Mouse (Mus musculus) G1E-ER4 (cell line): ENCODE measurements around the gene 9130409I23Rik. TPM values are rescaled to one million over a fixed set of nuclear protein-coding genes. Genes with fewer than 3 reads are reported as not detected.

ENCODE experiments used
- GATA1 ChIP-seq: IDR thresholded peaks from one replicate; pipeline ENCODE4 v1.8.0; 2012; ENCODE audit warnings: low read length, inconsistent platforms
- polyA plus RNA-seq: library from polyadenylated mRNA; stranded (reverse); fragments of >175 nt; gene quantifications from 2 replicates; pipeline ENCODE4 v1.2.3, GENCODE M21; 2012

The 9130409I23Rik gene
- polyA plus RNA-seq, result not detected in 2 replicates

- no peak for TF ChIP-seq GATA1
Observed at GRCm38 (mm10) chr1:181050937-181051336, at the start of gene 9130409I23Rik. 9130409I23Rik (plus strand) TSS chr1:181051237.

GRCm38 (mm10) chr1:181001621-181002020 lies 49.4 kb upstream of the 9130409I23Rik start:
- TF ChIP-seq GATA1, result no peak

GRCm38 (mm10) chr1:181003790-181004189 lies 47.2 kb upstream of the 9130409I23Rik start:
- TF ChIP-seq GATA1, result no peak

- no peak for TF ChIP-seq GATA1
Observed at GRCm38 (mm10) chr1:181005331-181005730, 45.7 kb upstream of the 9130409I23Rik start.

GRCm38 (mm10) chr1:181007831-181008230 lies 43.2 kb upstream of the 9130409I23Rik start:
- TF ChIP-seq GATA1, result no peak

- no peak for TF ChIP-seq GATA1
Observed at GRCm38 (mm10) chr1:181008266-181008665, 42.8 kb upstream of the 9130409I23Rik start.

GRCm38 (mm10) chr1:181009011-181009590 lies 41.9 kb upstream of the 9130409I23Rik start:
- TF ChIP-seq GATA1, result no peak

- no peak for TF ChIP-seq GATA1
Observed at GRCm38 (mm10) chr1:181009754-181010153, 41.3 kb upstream of the 9130409I23Rik start.

- TF ChIP-seq GATA1, result no peak
Observed at GRCm38 (mm10) chr1:181010171-181010932, 40.7 kb upstream of the 9130409I23Rik start.

GRCm38 (mm10) chr1:181011601-181012000 lies 39.4 kb upstream of the 9130409I23Rik start:
- no peak for TF ChIP-seq GATA1

GRCm38 (mm10) chr1:181012416-181012815 lies 38.6 kb upstream of the 9130409I23Rik start:
- TF ChIP-seq GATA1, result no peak

- TF ChIP-seq GATA1, result no peak
Observed at GRCm38 (mm10) chr1:181013446-181013845, 37.6 kb upstream of the 9130409I23Rik start.

GRCm38 (mm10) chr1:181014731-181015500 lies 36.1 kb upstream of the 9130409I23Rik start:
- no peak for TF ChIP-seq GATA1

- no peak for TF ChIP-seq GATA1
Observed at GRCm38 (mm10) chr1:181015558-181015957, 35.5 kb upstream of the 9130409I23Rik start.

GRCm38 (mm10) chr1:181016045-181016444 lies 35.0 kb upstream of the 9130409I23Rik start:
- no peak for TF ChIP-seq GATA1

GRCm38 (mm10) chr1:181016532-181017131 lies 34.4 kb upstream of the 9130409I23Rik start:
- TF ChIP-seq GATA1, result no peak
